Mouse (Mus musculus) midbrain, embryonic 16.5 days (tissue): ENCODE results near the gene Pola1. TPM values are rescaled to one million over a fixed set of nuclear protein-coding genes. Genes with fewer than 3 reads are reported as not detected.

ENCODE experiments used
- polyA plus RNA-seq: library from polyadenylated mRNA; unstranded; fragments of >200 nt; fragmentation: Nextera tagmentation; extraction: Ambion mirVana; gene quantifications from 2 replicates; pipeline ENCODE4 v1.2.1, GENCODE M21; 2015

Pola1 gene
- polyA plus RNA-seq, 1 experiment from 2014 or later: 4.5 TPM

Other genes starting within 250 kb of the Pola1 start
- 26.2 and 27.9 TPM in 2 replicates for gene Pcyt1b, start 22.7 kb upstream of the Pola1 start, polyA plus RNA-seq
- 17.9 and 20.7 TPM in 2 replicates for gene Pdk3, start 200.0 kb upstream of the Pola1 start, polyA plus RNA-seq